Comparison of ENCODE assay signal across 10 mouse cellular contexts in the genomic region with DNA sequence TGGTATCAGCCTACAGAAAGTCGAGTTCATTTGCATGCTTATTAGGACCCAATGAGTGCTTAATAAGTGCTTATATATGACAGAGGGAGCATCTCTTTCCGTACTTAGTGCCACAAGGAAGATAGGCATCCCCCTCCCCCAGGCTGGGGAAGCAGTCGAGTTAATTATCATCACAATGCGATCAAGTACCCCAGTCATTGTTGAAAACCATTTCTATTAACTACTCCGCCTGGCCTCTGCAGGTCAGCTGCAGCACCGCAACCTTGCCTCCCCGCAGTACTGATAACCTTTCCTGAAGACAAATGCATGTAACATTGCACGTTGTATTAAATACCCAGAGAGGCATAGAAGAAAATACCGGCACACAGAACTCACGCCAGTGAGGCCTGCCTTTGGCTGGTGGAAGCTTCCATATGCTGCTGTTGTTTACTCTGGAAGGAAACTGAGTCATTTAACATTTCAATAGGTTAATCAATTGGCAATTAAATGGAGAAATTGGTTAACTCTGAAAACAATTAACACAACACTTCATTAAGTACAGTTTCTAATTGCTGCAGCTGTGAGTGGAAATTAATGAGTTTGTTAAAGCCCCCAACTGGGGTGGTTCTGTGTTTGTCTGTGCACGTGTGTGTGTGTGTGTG.
DNase-seq lines count a peak whose midpoint lies in the region; ATAC-seq and TF ChIP-seq lines count a peak whose summit lies in the region.
"Had no signal": no experiment of that assay in that cellular context is flagged by ENCODE, and none has a peak within 500 bp of the region (broad histone marks: within the 10 kb centered on the region; RNA-seq: fewer than 3 reads in every experiment).

No protein-coding gene starts in this region.

- intact Hi-C loops in gastrocnemius, postnatal 14 days (cut with DNase I; ENCODE audit: low total_unique reads) = no loop called here

- no peak overlapping the region for H3K4me3 ChIP-seq in ES-E14 (ENCODE audit: insufficient read depth in 1 of 2, low read depth in 1 of 2, low read length in 2 of 2, poor library complexity in 1 of 2, severe bottlenecking in 1 of 2)
- H3K4me3 ChIP-seq in hindbrain, embryonic 13.5 days = no peak overlapping the region
- H3K4me3 ChIP-seq in layer of hippocampus, adult 2 months = no peak overlapping the region
- H3K4me3 ChIP-seq: erythroblast, embryonic 14.5 days had no signal

- H3K27me3 ChIP-seq in hindbrain, embryonic 13.5 days = peaks cover 30% of the 10 kb centered on the region

- no peak for TF ChIP-seq CTCF in layer of hippocampus, adult 2 months (conservative IDR thresholded peaks at IDR 0.05)

- peak; percentile 33; the same call in 1 of the 2 replicates for ATAC-seq in hindbrain, embryonic 13.5 days (ENCODE audit: low FRiP score)

- WGBS in hindbrain, embryonic 13.5 days = 10% methylated on average over 11 of the region's 11 CpGs

- H3K36me3 ChIP-seq in ES-E14 (ENCODE audit: control insufficient read depth, insufficient read depth, low read length, poor library complexity, severe bottlenecking) = no peaks in the 10 kb centered on the region
- no peaks in the 10 kb centered on the region for H3K36me3 ChIP-seq in hindbrain, embryonic 13.5 days

- no peak overlapping the region for H3K27ac ChIP-seq in ES-E14 (ENCODE audit: insufficient read depth, low read depth, low read length, poor library complexity, severe bottlenecking)
- peak overlapping the region; percentile 52 for H3K27ac ChIP-seq in hindbrain, embryonic 13.5 days
- H3K27ac ChIP-seq in layer of hippocampus, adult 2 months = no peak overlapping the region

- no peak overlapping the region for H3K9ac ChIP-seq in ES-E14 (ENCODE audit: insufficient read depth, low read depth, low read length, poor library complexity, severe bottlenecking)
- no peak overlapping the region for H3K9ac ChIP-seq in hindbrain, embryonic 13.5 days

- peak; percentile 61 for DNase-seq in ES-E14 (ENCODE audit: low read depth, low spot score)
- DNase-seq in embryo, embryonic 11 days = peak; percentile 64
- DNase-seq in neural tube, embryonic 10.5 days (ENCODE audit: extremely low spot score, low spot score) = peak; percentile 20
- DNase-seq in lung, postnatal 36 days = no peak
- DNase-seq in gastrocnemius, postnatal 14 days = no peak
- DNase-seq in adrenal gland, adult 8-10 months = no peak
- DNase-seq in layer of hippocampus, adult 2 months (ENCODE audit: low spot score in 2 of 2) = no peak
- DNase-seq: adrenal gland, postnatal 36 days had no signal

- peaks cover 14 to 16% of the 10 kb centered on the region in 2 experiments for H3K4me1 ChIP-seq in ES-E14 (ENCODE audit: control insufficient read depth in 2 of 2, insufficient read depth in 2 of 2, low read length in 2 of 2, poor library complexity in 1 of 2)
- peaks cover 36% of the 10 kb centered on the region for H3K4me1 ChIP-seq in hindbrain, embryonic 13.5 days (replicated peaks)

- no peaks in the 10 kb centered on the region for H3K9me3 ChIP-seq in ES-E14 (ENCODE audit: control insufficient read depth, insufficient read depth, low read depth, low read length)
- H3K9me3 ChIP-seq in hindbrain, embryonic 13.5 days = peaks cover under 1% of the 10 kb centered on the region; the same call in 1 of the 2 replicates

- in situ Hi-C loops in ES-E14 (cut with MboI; ENCODE audit: low sequenced_read_pairs in 2 of 2, unreplicated experiment in 2 of 2) = no loop called here

- H3K4me2 ChIP-seq in hindbrain, embryonic 13.5 days = peak overlapping the region; percentile 8; the same call in 1 of the 2 replicates

TF ChIP-seq in ES-E14, 5 proteins besides CTCF, POLR2A, EP300 and RAD21:
- TF ChIP-seq CHD2 (IDR thresholded peaks at IDR 0.05; ENCODE audit: low read depth, low read length) (0 out of 2 replicates have a peak, but pooled peaks have one; percentile 18), MAFK (IDR thresholded peaks at IDR 0.05; ENCODE audit: insufficient read depth, low read depth, low read length) (no peak)

Comparison
In these comparisons a context has a peak if more than half of its experiments do, and no peak if none do; other contexts are left out.
1. DNase-seq: peak in ES-E14 (single experiment), embryo, embryonic 11 days (single experiment) and neural tube, embryonic 10.5 days (single experiment); none in lung, postnatal 36 days (single experiment), gastrocnemius, postnatal 14 days (single experiment), adrenal gland, adult 8-10 months (single experiment) and layer of hippocampus, adult 2 months (0 of 2).